Mouse (Mus musculus) heart, embryonic 10.5 days (tissue): Measurements from ENCODE around the gene Htr5b. TPM values are rescaled to one million over a fixed set of nuclear protein-coding genes. Genes with fewer than 3 reads are reported as not detected.

Experiments
- DNase-seq: peaks from one replicate; pipeline ENCODE4 v3.0.0-alpha.2; 2017; ENCODE audit warnings: low spot score
- H3K27ac ChIP-seq: fragments of 300-500 bp; sonication (generic); 2 replicates; pipeline ENCODE4 v1.5.1; 2016; ENCODE audit warnings: mild to moderate bottlenecking
- H3K27me3 ChIP-seq: fragments of 300-500 bp; sonication (generic); 2 replicates; pipeline ENCODE4 v1.6.1; 2016; ENCODE audit warnings: mild to moderate bottlenecking; ENCODE audit not compliant: poor library complexity, insufficient read depth, severe bottlenecking
- H3K36me3 ChIP-seq: fragments of 300-500 bp; sonication (generic); 2 replicates; pipeline ENCODE4 v1.6.1; 2016; ENCODE audit warnings: mild to moderate bottlenecking, moderate library complexity
- H3K4me1 ChIP-seq: fragments of 300-500 bp; sonication (generic); 2 replicates; pipeline ENCODE4 v1.6.1; 2016; ENCODE audit warnings: mild to moderate bottlenecking
- H3K4me3 ChIP-seq: fragments of 300-500 bp; sonication (generic); 2 replicates; pipeline ENCODE4 v1.5.1; 2016; ENCODE audit warnings: mild to moderate bottlenecking, moderate library complexity
- H3K9me3 ChIP-seq: fragments of 300-500 bp; sonication (generic); 2 replicates; pipeline ENCODE4 v1.6.1; 2016; ENCODE audit warnings: mild to moderate bottlenecking, moderate library complexity
- WGBS: fragments of 180-500 bp; shearing (Covaris S2); methylation state at CpG from one replicate; pipeline ENCODE4 v1.1.7; 2016; 5-methylcytosine and 5-hydroxymethylcytosine counted together
- polyA plus RNA-seq: library from polyadenylated mRNA; unstranded; fragments of >200 nt; fragmentation: Nextera tagmentation; extraction: Ambion mirVana; gene quantifications from 2 replicates; pipeline ENCODE4 v1.2.1, GENCODE M21; 2016

Gene Htr5b
- polyA plus RNA-seq, 1 experiment from 2014 or later: 0.09 TPM

- Histone ChIP-seq H3K36me3 (peaks cover 51% of the 10 kb centered on the region), H3K27ac (no peak overlapping the region), H3K27me3 (no peaks in the 10 kb centered on the region), H3K4me3 (no peak overlapping the region), H3K9me3 (no peaks in the 10 kb centered on the region), H3K4me1 (no peaks in the 10 kb centered on the region)
- DNase-seq: no peak
- 89% methylated on average over 5 of the region's 5 CpGs for WGBS
These were observed 50.5 kb downstream of the Htr5b start for GRCm38 (mm10) chr1:121477716-121478115.

DNA sequence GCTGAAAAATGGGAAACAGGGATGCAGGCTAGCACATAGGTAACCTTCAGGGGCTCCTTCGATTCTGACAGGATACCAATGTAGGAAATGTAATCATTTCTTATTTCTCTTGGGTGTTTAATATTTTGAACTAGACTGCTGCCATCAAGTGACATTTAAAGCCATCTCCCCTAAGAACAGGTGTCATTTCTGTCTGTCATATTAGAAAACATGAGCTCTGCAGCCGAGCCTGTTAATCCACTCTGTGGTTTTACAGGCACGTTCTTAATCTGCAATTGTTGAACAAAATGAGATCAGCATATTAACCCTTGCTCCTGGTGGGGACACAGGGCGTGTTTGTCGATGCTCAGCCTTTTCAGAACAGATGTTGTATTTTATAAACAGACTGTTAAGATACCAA, 56.8 kb downstream of the Htr5b start:
- 85% methylated on average over 5 of the region's 5 CpGs for WGBS
- DNase-seq: no peak
- Histone ChIP-seq H3K27me3 (no peaks in the 10 kb centered on the region), H3K27ac (no peak overlapping the region), H3K4me1 (no peaks in the 10 kb centered on the region), H3K9me3 (no peaks in the 10 kb centered on the region), H3K36me3 (peaks cover 23% of the 10 kb centered on the region), H3K4me3 (no peak overlapping the region)

GRCm38 (mm10) chr1:121468271-121468670, 60.0 kb downstream of the Htr5b start:
- Histone ChIP-seq H3K9me3 (no peaks in the 10 kb centered on the region), H3K36me3 (peaks cover 16% of the 10 kb centered on the region), H3K4me1 (no peaks in the 10 kb centered on the region), H3K27ac (no peak overlapping the region), H3K27me3 (no peaks in the 10 kb centered on the region), H3K4me3 (no peak overlapping the region)
- 76% methylated on average over 2 of the region's 2 CpGs for WGBS
- DNase-seq: no peak

GRCm38 (mm10) chr1:121466276-121466675, 62.0 kb downstream of the Htr5b start:
- WGBS: 87% methylated on average over 3 of the region's 3 CpGs
- DNase-seq: no peak
- no peaks in the 10 kb centered on the region for H3K4me1 ChIP-seq
- peaks cover 31% of the 10 kb centered on the region for H3K36me3 ChIP-seq
- no peaks in the 10 kb centered on the region for H3K9me3 ChIP-seq
- H3K27me3 ChIP-seq: no peaks in the 10 kb centered on the region
- no peak overlapping the region for H3K27ac ChIP-seq
- no peak overlapping the region for H3K4me3 ChIP-seq

DNA sequence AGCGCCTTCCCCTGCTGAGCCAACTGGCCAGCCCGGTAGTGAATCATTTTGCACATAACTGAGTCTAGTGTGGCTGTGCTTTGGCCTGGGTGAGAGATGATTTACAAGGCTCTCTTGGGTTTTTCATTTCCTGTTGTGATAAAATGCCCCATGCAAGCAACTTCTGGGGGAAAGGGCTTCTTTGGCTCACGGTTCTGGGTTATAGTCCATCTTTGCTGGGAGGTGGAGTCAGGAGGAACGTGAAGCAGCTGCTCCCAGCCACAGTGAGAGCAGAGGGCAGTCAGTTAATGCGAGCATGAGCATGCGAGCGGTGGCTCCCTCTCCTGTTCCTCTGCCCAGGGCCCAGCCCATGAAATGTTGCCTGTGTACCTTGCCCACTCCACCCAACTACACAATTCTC, 64.5 kb downstream of the Htr5b start:
- H3K27me3 ChIP-seq: no peaks in the 10 kb centered on the region
- H3K27ac ChIP-seq: no peak overlapping the region
- DNase-seq: no peak
- H3K4me3 ChIP-seq: no peak overlapping the region
- 86% methylated on average over 7 of the region's 7 CpGs for WGBS
- no peaks in the 10 kb centered on the region for H3K4me1 ChIP-seq
- H3K36me3 ChIP-seq: peaks cover 27% of the 10 kb centered on the region; the same call in 1 of the 2 replicates
- no peaks in the 10 kb centered on the region for H3K9me3 ChIP-seq

- Histone ChIP-seq H3K9me3 (no peaks in the 10 kb centered on the region), H3K27me3 (no peaks in the 10 kb centered on the region), H3K4me1 (no peaks in the 10 kb centered on the region), H3K27ac (no peak overlapping the region), H3K36me3 (peaks cover 21% of the 10 kb centered on the region; the same call in 1 of the 2 replicates), H3K4me3 (no peak overlapping the region)
- WGBS: 60% methylated on average over 1 of the region's 1 CpGs
- no peak for DNase-seq
These were observed 65.6 kb downstream of the Htr5b start for GRCm38 (mm10) chr1:121462643-121463042.

DNA sequence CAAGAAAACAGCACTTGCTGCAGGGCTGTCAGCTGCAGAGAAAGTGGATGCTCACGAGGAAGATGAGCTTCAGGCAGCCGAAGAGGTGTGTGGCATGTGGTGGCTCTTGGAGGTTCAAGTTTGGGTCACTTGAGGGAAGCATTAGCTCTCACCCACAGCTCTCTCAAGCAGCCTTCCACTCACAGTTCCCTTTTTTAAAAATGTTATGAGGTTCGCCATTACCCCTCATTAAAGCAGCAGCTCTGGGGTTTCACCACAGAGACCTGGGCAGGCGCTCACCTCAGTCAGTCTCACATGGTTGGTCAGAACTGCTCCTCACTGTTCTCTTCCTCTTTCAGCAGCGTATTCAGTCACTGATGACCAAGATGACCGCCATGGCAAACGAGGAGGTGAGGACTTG, 66.4 kb downstream of the Htr5b start:
- no peak overlapping the region for H3K27ac ChIP-seq
- H3K36me3 ChIP-seq: peaks cover 19% of the 10 kb centered on the region; the same call in 1 of the 2 replicates
- WGBS: 82% methylated on average over 7 of the region's 7 CpGs
- H3K27me3 ChIP-seq: no peaks in the 10 kb centered on the region
- no peak for DNase-seq
- H3K4me1 ChIP-seq: no peaks in the 10 kb centered on the region
- no peaks in the 10 kb centered on the region for H3K9me3 ChIP-seq
- H3K4me3 ChIP-seq: no peak overlapping the region

- no peak overlapping the region for H3K4me3 ChIP-seq
- H3K9me3 ChIP-seq: no peaks in the 10 kb centered on the region
- no peaks in the 10 kb centered on the region for H3K4me1 ChIP-seq
- no peaks in the 10 kb centered on the region for H3K27me3 ChIP-seq
- 67% methylated on average over 6 of the region's 6 CpGs for WGBS
- peaks cover 20% of the 10 kb centered on the region; the same call in 1 of the 2 replicates for H3K36me3 ChIP-seq
- no peak overlapping the region for H3K27ac ChIP-seq
- no peak for DNase-seq
These were observed 68.2 kb downstream of the Htr5b start for GRCm38 (mm10) chr1:121460077-121460476.

Other genes starting within 250 kb of the Htr5b start
- 24.5 and 25.9 TPM in 2 replicates for gene Insig2, start 195.9 kb downstream of the Htr5b start, polyA plus RNA-seq
- gene Ccdc93, start 97.4 kb downstream of the Htr5b start, polyA plus RNA-seq: 6.8 and 9.0 TPM in 2 replicates
- 37.8 and 59.2 TPM in 2 replicates for gene Ddx18, start 39.5 kb upstream of the Htr5b start, polyA plus RNA-seq